Mouse (Mus musculus): ENCODE measurements around the gene Kmt2e. TPM values are rescaled to one million over a fixed set of nuclear protein-coding genes. Genes with fewer than 3 reads are reported as not detected.

Gene Kmt2e
- 10 to 100 TPM; 93.2 to 96.7 TPM for total RNA-seq (2021)
- long read RNA-seq, experiment 1, partial matches to known transcripts: 24 of 29 reads
- long read RNA-seq, experiment 1, other reads (novel, unspliced or antisense): 5 of 29 reads
- long read RNA-seq, experiment 2, partial matches to known transcripts: 27 of 34 reads
- long read RNA-seq, experiment 2, other reads (novel, unspliced or antisense): 7 of 34 reads

- DNase-seq (ENCODE audit: low spot score in 2 of 2): peak; percentile 92 to 96
Observed at GRCm38 (mm10) chr5:23433720-23434597, at the start of gene Kmt2e. Gene Kmt2e (plus strand): TSS chr5:23434441.

- no peak for DNase-seq (ENCODE audit: low spot score in 2 of 2)
Observed at GRCm38 (mm10) chr5:23385136-23385535, 49.1 kb upstream of the Kmt2e start.

GRCm38 (mm10) chr5:23385763-23386217 lies 48.5 kb upstream of the Kmt2e start:
- no peak for DNase-seq (ENCODE audit: low spot score in 2 of 2)

- peak; percentile 76 to 83 for DNase-seq (ENCODE audit: low spot score in 2 of 2)
Observed at GRCm38 (mm10) chr5:23386562-23387312, 47.5 kb upstream of the Kmt2e start.

GRCm38 (mm10) chr5:23387313-23387666 lies 47.0 kb upstream of the Kmt2e start:
- no peak for DNase-seq (ENCODE audit: low spot score in 2 of 2)

GRCm38 (mm10) chr5:23388091-23388490 lies 46.1 kb upstream of the Kmt2e start:
- DNase-seq (ENCODE audit: low spot score in 2 of 2): no peak

GRCm38 (mm10) chr5:23389601-23390305 lies 44.5 kb upstream of the Kmt2e start:
- DNase-seq (ENCODE audit: low spot score in 2 of 2): no peak

- DNase-seq (ENCODE audit: low spot score in 2 of 2): no peak
Observed at GRCm38 (mm10) chr5:23391714-23392113, 42.5 kb upstream of the Kmt2e start.

- no peak for DNase-seq (ENCODE audit: low spot score in 2 of 2)
Observed at GRCm38 (mm10) chr5:23393870-23394269, 40.4 kb upstream of the Kmt2e start.

- no peak for DNase-seq (ENCODE audit: low spot score in 2 of 2)
Observed at GRCm38 (mm10) chr5:23394366-23395145, 39.7 kb upstream of the Kmt2e start.

GRCm38 (mm10) chr5:23395721-23396120 lies 38.5 kb upstream of the Kmt2e start:
- DNase-seq (ENCODE audit: low spot score in 2 of 2): no peak

GRCm38 (mm10) chr5:23396756-23397155 lies 37.5 kb upstream of the Kmt2e start:
- DNase-seq (ENCODE audit: low spot score in 2 of 2): no peak

- no peak for DNase-seq (ENCODE audit: low spot score in 2 of 2)
Observed at GRCm38 (mm10) chr5:23400156-23400555, 34.1 kb upstream of the Kmt2e start.

GRCm38 (mm10) chr5:23400868-23401267 lies 33.4 kb upstream of the Kmt2e start:
- no peak for DNase-seq (ENCODE audit: low spot score in 2 of 2)

GRCm38 (mm10) chr5:23401368-23401767 lies 32.9 kb upstream of the Kmt2e start:
- DNase-seq (ENCODE audit: low spot score in 2 of 2): no peak

GRCm38 (mm10) chr5:23401999-23402398 lies 32.2 kb upstream of the Kmt2e start:
- DNase-seq (ENCODE audit: low spot score in 2 of 2): no peak

- DNase-seq (ENCODE audit: low spot score in 2 of 2): no peak
Observed at GRCm38 (mm10) chr5:23403161-23403560, 31.1 kb upstream of the Kmt2e start.

GRCm38 (mm10) chr5:23405666-23406404 lies 28.4 kb upstream of the Kmt2e start:
- no peak for DNase-seq (ENCODE audit: low spot score in 2 of 2)

GRCm38 (mm10) chr5:23406405-23406745 lies 27.9 kb upstream of the Kmt2e start:
- no peak for DNase-seq (ENCODE audit: low spot score in 2 of 2)

- no peak for DNase-seq (ENCODE audit: low spot score in 2 of 2)
Observed at GRCm38 (mm10) chr5:23408106-23408505, 26.1 kb upstream of the Kmt2e start.

All from layer of hippocampus, postnatal 14 days (tissue).